Mouse (Mus musculus) myocyte (in vitro differentiated cells): Measurements from ENCODE around the gene Abhd2. TPM values are rescaled to one million over a fixed set of nuclear protein-coding genes. Genes with fewer than 3 reads are reported as not detected.
A peak's percentile ranks its signal among the peaks of the same experiment; 100 is the strongest.

Experiments used
- H3K27me3 ChIP-seq: one replicate; pipeline ENCODE4 v1.6.1; 2011; ENCODE audit not compliant: control insufficient read depth, insufficient read depth, insufficient read length
- H3K36me3 ChIP-seq: one replicate; pipeline ENCODE4 v1.6.1; 2011; ENCODE audit not compliant: control insufficient read depth, insufficient read depth
- H3K4me2 ChIP-seq: one replicate; pipeline ENCODE4 v1.6.1; 2011; ENCODE audit warnings: low read depth, control low read depth
- H3K4me3 ChIP-seq: one replicate; pipeline ENCODE4 v1.5.1; 2011; ENCODE audit warnings: mild to moderate bottlenecking, control low read depth, moderate library complexity
- H3K79me2 ChIP-seq: one replicate; pipeline ENCODE4 v1.6.1; 2011; ENCODE audit not compliant: control insufficient read depth, insufficient read depth
- H3ac ChIP-seq: one replicate; pipeline ENCODE4 v1.6.1; 2011; ENCODE audit not compliant: control insufficient read depth, insufficient read length
- CEBPB ChIP-seq: IDR thresholded peaks from 2 replicates; pipeline ENCODE4 v1.6.1; 2011; ENCODE audit warnings: mild to moderate bottlenecking, moderate library complexity; ENCODE audit not compliant: poor library complexity, insufficient read depth, severe bottlenecking
- E2F4 ChIP-seq: IDR thresholded peaks from one replicate; pipeline ENCODE4 v1.6.1; 2011; ENCODE audit warnings: mild to moderate bottlenecking, control low read depth, moderate library complexity; ENCODE audit not compliant: insufficient read depth
- MAX ChIP-seq: IDR thresholded peaks from one replicate; pipeline ENCODE4 v1.6.1; 2011; ENCODE audit warnings: low read depth, mild to moderate bottlenecking, control low read depth
- MYOD1 ChIP-seq, 3 experiments: IDR thresholded peaks; one replicate each; pipeline ENCODE4 v1.6.1; 2011; ENCODE audit warnings: control low read depth in 2 of 3, low read depth in 2 of 3, mild to moderate bottlenecking in 2 of 3, moderate library complexity in 1 of 3; ENCODE audit not compliant: insufficient read length in 2 of 3, control insufficient read depth in 1 of 3
- MYOG ChIP-seq, 3 experiments: IDR thresholded peaks; one replicate each; pipeline ENCODE4 v1.6.1; 2011; ENCODE audit warnings: control low read depth in 2 of 3, low read depth in 2 of 3, mild to moderate bottlenecking in 2 of 3; ENCODE audit not compliant: insufficient read length in 2 of 3, control insufficient read depth in 1 of 3, insufficient read depth in 1 of 3
- POLR2A ChIP-seq: IDR thresholded peaks from one replicate; pipeline ENCODE4 v1.6.1; 2011; ENCODE audit warnings: low read depth, mild to moderate bottlenecking, control low read depth, moderate library complexity; ENCODE audit not compliant: insufficient read length
- POLR2AphosphoS2 ChIP-seq: IDR thresholded peaks from one replicate; pipeline ENCODE4 v1.6.1; 2011; ENCODE audit warnings: low read depth, control low read depth; ENCODE audit not compliant: insufficient read length
- REST ChIP-seq: IDR thresholded peaks from one replicate; pipeline ENCODE4 v1.6.1; 2011; ENCODE audit warnings: mild to moderate bottlenecking, control low read depth, moderate library complexity; ENCODE audit not compliant: insufficient read depth, insufficient read length
- SRF ChIP-seq: IDR thresholded peaks from one replicate; pipeline ENCODE4 v1.6.1; 2011; ENCODE audit warnings: low read depth; ENCODE audit not compliant: control insufficient read depth, insufficient read length
- TCF12 ChIP-seq: IDR thresholded peaks from one replicate; pipeline ENCODE4 v1.6.1; 2011; ENCODE audit warnings: mild to moderate bottlenecking, control low read depth; ENCODE audit not compliant: poor library complexity, insufficient read depth, severe bottlenecking
- TCF3 ChIP-seq: IDR thresholded peaks from one replicate; pipeline ENCODE4 v1.6.1; 2011; ENCODE audit warnings: low read depth, control low read depth; ENCODE audit not compliant: insufficient read length
- USF1 ChIP-seq: IDR thresholded peaks from one replicate; pipeline ENCODE4 v1.6.1; 2011; ENCODE audit warnings: low read depth, mild to moderate bottlenecking, control low read depth, moderate library complexity
- polyA plus RNA-seq: library from polyadenylated mRNA; unstranded; fragments of >200 nt; fragmentation: generic; extraction: Trizol; gene quantifications from one replicate; pipeline ENCODE4 v1.2.1, GENCODE M21; 2012; ENCODE audit warnings: missing spikeins

The Abhd2 gene
- polyA plus RNA-seq, 1 experiment, result 16.9 TPM

- peaks cover 27% of the 10 kb centered on the region for H3K79me2 ChIP-seq
- H3K4me3 ChIP-seq, result no peak overlapping the region
- no peaks in the 10 kb centered on the region for H3K36me3 ChIP-seq
- TF ChIP-seq E2F4, result no peak
- TF ChIP-seq USF1, result no peak
- TF ChIP-seq MYOD1 (IDR thresholded peaks at IDR 0.05; ENCODE audit: control insufficient read depth in 1 of 3, insufficient read length in 2 of 3, low read depth in 2 of 3), result no peak
- no peak for TF ChIP-seq TCF12
- TF ChIP-seq MYOG (IDR thresholded peaks at IDR 0.05; ENCODE audit: control insufficient read depth in 1 of 3, insufficient read depth in 1 of 3, insufficient read length in 2 of 3, low read depth in 2 of 3), result no peak
- no peak for TF ChIP-seq MAX
- TF ChIP-seq POLR2AphosphoS2, result no peak
- no peak for TF ChIP-seq CEBPB
- TF ChIP-seq POLR2A, result no peak
- TF ChIP-seq TCF3, result no peak
- no peak for TF ChIP-seq REST
- no peak for TF ChIP-seq SRF
- no peak overlapping the region for H3ac ChIP-seq
- no peaks in the 10 kb centered on the region for H3K27me3 ChIP-seq
- H3K4me2 ChIP-seq, result no peak overlapping the region
Measured at GRCm38 (mm10) chr7:79300432-79301151, 27.6 kb downstream of the Abhd2 start.

DNA sequence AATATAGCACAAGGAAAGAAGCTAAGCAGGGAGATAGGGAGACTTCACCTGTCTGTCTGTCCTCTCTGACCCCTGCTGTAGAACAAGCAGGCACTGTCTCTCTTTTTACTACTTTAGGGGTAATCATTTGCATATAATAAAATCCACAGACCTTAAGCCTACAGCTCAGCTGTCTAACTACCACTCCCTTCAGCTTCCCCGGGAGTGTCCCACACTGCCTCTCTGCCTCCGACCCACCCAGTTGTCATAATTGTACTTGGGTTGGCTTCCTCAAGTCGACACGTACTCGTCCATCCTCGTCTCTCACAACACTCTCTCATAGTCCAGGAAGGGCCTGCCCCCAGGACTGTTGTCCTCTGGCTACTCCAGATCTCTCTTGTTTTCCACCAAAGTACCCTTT is 29.1 kb downstream of the Abhd2 start:
- TF ChIP-seq MYOD1 (IDR thresholded peaks at IDR 0.05; ENCODE audit: control insufficient read depth in 1 of 3, insufficient read length in 2 of 3, low read depth in 2 of 3) (no peak), CEBPB (no peak), POLR2A (no peak), TCF3 (no peak), POLR2AphosphoS2 (no peak), SRF (no peak), E2F4 (no peak), TCF12 (no peak), MAX (no peak), REST (no peak), USF1 (no peak), MYOG (IDR thresholded peaks at IDR 0.05; ENCODE audit: control insufficient read depth in 1 of 3, insufficient read depth in 1 of 3, insufficient read length in 2 of 3, low read depth in 2 of 3) (no peak)

GRCm38 (mm10) chr7:79302586-79302985 is 29.6 kb downstream of the Abhd2 start:
- no peaks in the 10 kb centered on the region for H3K27me3 ChIP-seq
- H3ac ChIP-seq, result no peak overlapping the region
- peaks cover 40% of the 10 kb centered on the region for H3K79me2 ChIP-seq
- TF ChIP-seq MYOG (IDR thresholded peaks at IDR 0.05; ENCODE audit: control insufficient read depth in 1 of 3, insufficient read depth in 1 of 3, insufficient read length in 2 of 3, low read depth in 2 of 3), result no peak
- TF ChIP-seq CEBPB, result no peak
- TF ChIP-seq POLR2AphosphoS2, result no peak
- TF ChIP-seq POLR2A, result no peak
- no peak for TF ChIP-seq SRF
- no peak for TF ChIP-seq USF1
- TF ChIP-seq MAX, result no peak
- no peak for TF ChIP-seq TCF3
- no peak for TF ChIP-seq TCF12
- H3K36me3 ChIP-seq, result no peaks in the 10 kb centered on the region
- no peak overlapping the region for H3K4me2 ChIP-seq
- no peak overlapping the region for H3K4me3 ChIP-seq

More for the DNA sequence above, 29.1 kb downstream of the Abhd2 start:
- no peak overlapping the region for H3K4me3 ChIP-seq
- H3K4me2 ChIP-seq, result no peak overlapping the region
- no peaks in the 10 kb centered on the region for H3K27me3 ChIP-seq
- H3K36me3 ChIP-seq, result no peaks in the 10 kb centered on the region
- H3ac ChIP-seq, result no peak overlapping the region
- H3K79me2 ChIP-seq, result peaks cover 35% of the 10 kb centered on the region

DNA sequence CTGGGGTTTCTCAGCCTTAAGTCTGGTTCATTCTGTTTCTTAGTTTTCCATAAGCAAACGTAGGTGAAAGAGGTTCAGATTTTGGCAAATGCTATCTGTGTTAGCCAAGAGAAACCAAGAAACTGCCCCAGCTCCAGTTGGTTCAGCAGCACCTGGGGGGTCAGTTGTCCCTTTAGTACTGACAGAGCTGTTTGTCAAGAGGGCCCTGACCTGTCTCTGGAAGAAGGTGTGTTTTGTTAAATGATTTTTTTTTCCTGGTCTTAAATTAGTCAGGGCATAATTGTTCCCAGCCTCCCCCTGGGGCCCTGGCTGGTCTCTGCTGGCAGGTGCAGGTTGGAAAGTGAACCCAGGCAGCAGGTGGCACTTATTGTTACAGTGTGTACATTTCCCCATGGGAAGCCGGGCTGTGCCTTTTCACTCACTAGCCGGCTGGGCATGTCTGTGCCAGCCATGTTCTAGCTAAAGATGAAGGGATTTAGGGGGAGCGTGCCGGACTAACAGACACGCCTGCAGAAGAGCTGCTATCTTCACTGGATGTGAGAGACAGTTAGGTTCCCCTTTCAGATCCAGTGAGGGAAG is 30.3 kb downstream of the Abhd2 start:
- Histone ChIP-seq H3K27me3 (no peaks in the 10 kb centered on the region), H3K4me3 (no peak overlapping the region), H3ac (no peak overlapping the region), H3K79me2 (peaks cover 45% of the 10 kb centered on the region), H3K36me3 (no peaks in the 10 kb centered on the region), H3K4me2 (no peak overlapping the region)
- TF ChIP-seq USF1 (no peak), MYOG (IDR thresholded peaks at IDR 0.05; ENCODE audit: control insufficient read depth in 1 of 3, insufficient read depth in 1 of 3, insufficient read length in 2 of 3, low read depth in 2 of 3) (no peak), TCF3 (no peak), SRF (no peak), MYOD1 (IDR thresholded peaks at IDR 0.05; ENCODE audit: control insufficient read depth in 1 of 3, insufficient read length in 2 of 3, low read depth in 2 of 3) (peak in 1 of 3 experiments; percentile 58)

DNA sequence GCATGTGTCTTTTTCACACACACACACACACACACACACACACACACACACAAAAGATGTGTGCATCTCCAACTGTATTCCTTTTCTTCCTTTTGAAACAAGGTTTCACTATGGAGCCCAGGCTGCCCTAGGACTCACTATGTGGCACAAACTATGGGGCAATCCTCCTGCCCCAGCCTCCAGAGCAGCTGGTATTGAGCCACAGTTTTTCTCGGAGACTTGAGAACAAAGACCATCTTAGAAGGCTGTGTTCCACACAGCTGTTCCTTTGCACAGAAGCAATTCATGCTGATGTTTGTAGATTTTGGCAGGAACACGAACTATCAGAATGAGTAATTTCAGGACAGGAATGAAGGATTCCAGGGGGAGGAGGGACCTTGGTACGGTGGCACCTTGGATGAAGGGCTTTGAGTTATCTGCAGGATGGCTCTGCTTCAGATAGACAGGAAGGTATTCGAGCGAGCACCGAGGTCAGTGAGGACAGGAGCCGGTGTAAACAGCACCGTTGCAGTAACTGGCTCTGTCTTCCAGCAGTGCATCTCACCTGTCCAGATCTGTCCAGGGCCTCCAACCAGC is 35.5 kb downstream of the Abhd2 start:
- Histone ChIP-seq H3K79me2 (peaks cover 66% of the 10 kb centered on the region), H3K4me3 (no peak overlapping the region), H3K27me3 (no peaks in the 10 kb centered on the region), H3ac (no peak overlapping the region), H3K36me3 (no peaks in the 10 kb centered on the region), H3K4me2 (no peak overlapping the region)
- peak in 2 of 3 experiments; percentile 34 to 45 for TF ChIP-seq MYOD1 (IDR thresholded peaks at IDR 0.05; ENCODE audit: control insufficient read depth in 1 of 3, insufficient read length in 2 of 3, low read depth in 2 of 3)
- 0 out of 2 replicates have a peak, but pooled peaks have one; percentile 12 for TF ChIP-seq CEBPB
- TF ChIP-seq SRF, result no peak
